Mouse (Mus musculus): Measurements from ENCODE around the gene Birc6.
"Not testable (repeated sequence)": the region's sequence is repeated elsewhere in the genome, so short reads cannot be mapped to it uniquely, and the experiment has no call there.

Birc6 gene

DNA sequence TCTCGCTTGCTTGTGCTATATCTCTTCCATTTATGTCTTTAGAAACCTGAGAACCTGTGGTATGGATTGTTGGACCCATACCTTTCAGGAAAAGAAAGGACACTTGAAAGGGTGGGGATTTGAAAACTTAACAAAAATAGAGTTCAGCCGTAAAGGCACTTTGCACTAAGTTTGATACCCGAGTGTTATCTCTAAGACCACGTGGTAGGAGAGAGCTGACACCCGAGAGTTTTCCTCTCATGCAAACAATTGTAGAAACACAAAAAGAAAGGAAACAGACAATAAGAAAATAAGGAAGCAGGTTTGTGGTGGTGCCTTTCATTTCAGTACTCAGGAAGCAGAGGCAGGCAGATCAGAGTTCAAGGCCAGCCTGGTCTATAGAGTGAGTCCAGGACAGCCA, 26.0 kb downstream of the Birc6 start:
- DNase-seq (ENCODE audit: extremely low read depth, insufficient read length, low spot score) = no peak

DNA sequence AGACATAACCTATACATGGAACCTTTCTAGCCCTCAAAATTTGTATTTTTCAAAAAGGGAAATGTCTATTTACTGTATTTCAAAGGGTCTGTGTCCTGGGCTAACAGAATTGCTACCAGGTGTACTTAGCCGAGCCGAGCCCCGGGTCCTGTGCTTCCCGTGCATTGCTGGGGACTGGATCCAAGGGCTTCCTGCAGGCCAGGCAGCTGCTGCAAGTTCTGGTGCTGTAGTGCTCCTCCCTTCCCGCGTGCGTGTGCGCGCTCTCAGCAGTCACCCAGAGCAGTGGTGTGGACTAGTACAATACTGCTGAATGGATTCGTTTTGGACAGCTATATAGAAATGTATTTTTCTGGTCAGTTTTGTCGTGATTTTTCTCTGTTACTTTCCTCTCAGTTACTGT, 31.8 kb downstream of the Birc6 start:
- DNase-seq (ENCODE audit: extremely low read depth, insufficient read length, low spot score) = peak; percentile 5

DNA sequence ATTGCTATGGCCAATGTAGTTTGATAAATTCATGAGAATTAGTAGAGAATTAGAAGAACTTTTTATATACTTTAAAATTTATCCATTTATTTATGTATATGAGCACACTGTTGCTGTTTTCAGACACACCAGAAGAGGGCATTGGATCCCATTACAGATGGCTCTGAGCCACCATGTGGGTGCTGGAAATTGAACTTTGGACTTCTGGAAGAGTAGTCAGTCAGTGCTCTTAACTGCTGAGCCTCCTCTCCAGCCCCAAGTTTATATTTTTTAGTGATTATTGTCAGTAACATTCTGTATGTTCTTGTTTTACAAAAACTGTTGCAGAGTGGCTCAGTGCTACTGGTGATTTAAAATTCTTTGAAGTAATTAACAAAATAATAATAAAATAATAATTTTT, 36.1 kb downstream of the Birc6 start:
- DNase-seq (ENCODE audit: extremely low read depth, insufficient read length, low spot score) = no peak

GRCm38 (mm10) chr17:74569219-74569618, 41.1 kb downstream of the Birc6 start:
- no peak for DNase-seq (ENCODE audit: extremely low read depth, insufficient read length, low spot score)

GRCm38 (mm10) chr17:74570585-74570984, 42.5 kb downstream of the Birc6 start:
- no peak for DNase-seq (ENCODE audit: extremely low read depth, insufficient read length, low spot score)

DNA sequence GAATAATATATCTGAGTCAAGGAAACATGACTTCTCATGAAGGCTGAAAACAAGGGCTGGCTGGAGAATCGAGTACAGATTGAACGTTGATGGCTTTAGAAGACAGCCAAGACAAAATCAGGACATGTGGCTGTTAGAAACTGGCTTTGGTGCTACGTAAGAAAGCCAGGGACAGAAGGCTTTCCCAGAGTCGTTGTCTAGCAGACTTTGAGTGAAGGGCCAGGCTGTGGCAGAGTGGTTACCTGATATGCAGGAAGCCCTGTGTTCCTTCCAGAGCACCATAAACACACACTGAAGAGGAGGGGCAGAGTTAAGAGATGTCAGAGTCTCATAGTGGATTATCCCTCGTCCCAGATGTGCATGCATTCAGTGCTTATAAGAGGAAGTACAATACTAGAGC, 49.1 kb downstream of the Birc6 start:
- no peak for DNase-seq (ENCODE audit: extremely low read depth, insufficient read length, low spot score)

GRCm38 (mm10) chr17:74579586-74579985, 51.5 kb downstream of the Birc6 start:
- no peak for DNase-seq (ENCODE audit: extremely low read depth, insufficient read length, low spot score)

DNA sequence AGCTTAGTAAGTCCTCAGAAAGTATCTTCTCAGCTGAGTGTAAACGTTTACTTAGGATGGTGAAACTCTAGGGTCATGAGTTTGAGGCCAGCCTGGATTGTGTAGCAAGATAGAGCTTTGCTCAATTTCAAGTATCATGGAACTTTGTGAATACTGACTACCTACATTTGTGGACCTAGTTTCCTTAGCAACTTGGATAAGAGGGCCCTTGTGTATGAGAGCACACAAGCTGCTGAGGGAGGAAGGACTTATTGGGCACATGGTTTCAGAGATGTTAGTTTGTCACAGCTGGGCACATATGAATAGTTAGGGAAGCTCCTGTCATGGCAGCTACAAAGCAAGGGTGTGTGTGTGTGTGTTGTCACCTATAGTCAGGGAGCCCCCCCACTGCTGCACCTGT, 52.6 kb downstream of the Birc6 start:
- no peak for DNase-seq (ENCODE audit: extremely low read depth, insufficient read length, low spot score)

GRCm38 (mm10) chr17:74586768-74587167, 58.7 kb downstream of the Birc6 start:
- DNase-seq (ENCODE audit: extremely low read depth, insufficient read length, low spot score) = no peak

DNA sequence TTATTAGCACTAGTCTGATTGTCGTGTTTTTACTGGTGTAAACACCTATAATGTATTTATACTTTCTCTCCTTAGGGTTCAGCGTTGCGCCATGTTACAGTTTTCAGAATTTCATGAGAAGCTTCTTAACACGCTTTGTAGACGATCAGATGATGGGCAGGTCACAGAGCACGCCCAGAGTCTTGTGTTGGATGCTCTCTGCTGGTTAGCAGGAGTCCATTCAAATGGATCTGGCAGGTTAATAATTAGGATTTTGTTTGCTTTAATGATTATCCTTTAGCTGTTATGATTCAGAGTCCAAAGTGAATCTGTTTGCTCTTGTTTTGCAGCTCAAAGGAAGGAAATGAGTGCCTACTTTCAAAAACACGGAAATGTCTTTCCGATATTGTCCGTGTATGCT, 70.8 kb downstream of the Birc6 start:
- DNase-seq (ENCODE audit: extremely low read depth, insufficient read length, low spot score) = no peak

GRCm38 (mm10) chr17:74599396-74599795, 71.3 kb downstream of the Birc6 start:
- no peak for DNase-seq (ENCODE audit: extremely low read depth, insufficient read length, low spot score)

DNA sequence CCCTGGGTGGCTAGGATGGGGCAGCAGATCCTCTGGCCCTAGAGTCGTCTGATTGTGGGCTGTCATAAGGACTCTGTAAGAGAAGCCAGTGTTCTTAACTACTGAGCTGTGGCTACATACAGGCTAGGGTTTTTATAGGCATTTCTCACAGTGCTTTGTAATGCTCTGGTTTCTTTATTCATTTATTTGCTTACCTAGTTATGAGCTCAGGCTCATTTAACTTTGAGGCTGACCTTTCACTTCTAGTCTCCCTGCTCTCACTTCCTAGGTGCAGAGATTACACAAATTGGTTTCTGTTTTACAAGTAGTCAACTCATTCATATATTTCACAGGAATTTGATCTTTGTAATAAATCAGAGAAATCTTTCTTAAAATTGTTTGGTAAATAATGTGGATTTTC, 73.1 kb downstream of the Birc6 start:
- DNase-seq (ENCODE audit: extremely low read depth, insufficient read length, low spot score) = no peak

- peak; percentile 42 for DNase-seq (ENCODE audit: extremely low read depth, insufficient read length, low spot score)
Observed at GRCm38 (mm10) chr17:74630798-74631197, 102.7 kb downstream of the Birc6 start.

DNA sequence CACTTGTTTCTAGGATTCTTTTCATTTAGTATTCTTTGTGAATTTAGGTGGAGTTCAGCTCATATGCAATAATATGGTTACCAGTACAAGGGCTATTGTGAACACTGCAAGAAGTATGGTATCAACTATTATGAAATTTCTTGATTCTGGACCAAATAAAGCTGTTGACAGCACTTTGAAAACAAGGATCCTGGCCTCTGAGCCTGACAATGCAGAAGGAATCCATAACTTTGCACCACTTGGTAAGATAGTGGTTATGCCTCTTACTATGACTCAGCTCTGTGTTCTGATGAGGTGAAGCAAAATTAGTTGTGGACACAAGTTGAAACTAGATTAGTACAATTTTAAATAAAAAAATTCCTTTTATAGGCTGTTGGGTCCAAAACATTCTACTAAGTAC, 114.3 kb downstream of the Birc6 start:
- DNase-seq (ENCODE audit: extremely low read depth, insufficient read length, low spot score) = no peak

- no peak for DNase-seq (ENCODE audit: extremely low read depth, insufficient read length, low spot score)
Observed at GRCm38 (mm10) chr17:74658362-74658761, 130.3 kb downstream of the Birc6 start.

DNA sequence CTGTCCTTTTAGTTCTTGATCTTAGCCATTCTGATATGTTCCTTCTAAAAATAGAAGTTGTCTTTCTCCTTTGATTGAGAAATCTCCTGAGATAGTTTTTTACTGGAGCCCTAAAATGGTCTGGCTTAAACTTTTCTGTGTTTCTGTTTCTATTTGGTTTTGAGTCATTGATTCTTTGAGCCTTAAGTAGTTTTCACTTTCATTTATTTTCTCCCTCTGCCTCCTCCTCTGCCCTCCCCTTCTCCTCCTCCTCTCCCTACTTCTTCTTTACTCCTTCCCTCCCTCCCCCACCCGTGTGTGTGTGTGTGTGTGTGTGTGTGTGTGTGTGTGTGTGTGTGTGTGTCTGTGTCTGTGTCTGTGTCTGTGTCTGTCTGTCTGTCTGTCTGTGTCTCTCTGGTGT, 139.9 kb downstream of the Birc6 start:
- DNase-seq (ENCODE audit: extremely low read depth, insufficient read length, low spot score) = no peak

- peak; percentile 13 for DNase-seq (ENCODE audit: extremely low read depth, insufficient read length, low spot score)
Observed at GRCm38 (mm10) chr17:74670031-74670430, 141.9 kb downstream of the Birc6 start.

GRCm38 (mm10) chr17:74672446-74672845, 144.4 kb downstream of the Birc6 start:
- DNase-seq (ENCODE audit: extremely low read depth, insufficient read length, low spot score) = no peak

DNA sequence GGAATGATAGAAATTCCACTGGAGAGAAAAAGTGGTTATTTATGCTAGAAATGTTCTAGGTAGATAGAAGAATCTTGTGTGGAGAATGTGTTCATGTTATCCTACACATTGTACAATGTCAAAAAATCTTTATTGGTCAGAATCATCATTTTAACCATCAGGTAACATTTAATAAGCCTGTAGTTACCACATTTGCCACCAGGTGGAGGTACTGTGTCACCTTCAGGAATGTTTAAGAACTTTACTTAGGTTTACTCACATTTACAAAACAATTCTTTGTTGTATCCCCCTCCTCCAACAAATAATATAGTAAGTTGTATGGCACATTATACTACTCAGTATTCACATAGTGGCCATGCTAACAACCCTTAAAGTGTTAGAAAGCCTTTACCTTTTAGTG, 145.2 kb downstream of the Birc6 start:
- no peak for DNase-seq (ENCODE audit: extremely low read depth, insufficient read length, low spot score)

DNA sequence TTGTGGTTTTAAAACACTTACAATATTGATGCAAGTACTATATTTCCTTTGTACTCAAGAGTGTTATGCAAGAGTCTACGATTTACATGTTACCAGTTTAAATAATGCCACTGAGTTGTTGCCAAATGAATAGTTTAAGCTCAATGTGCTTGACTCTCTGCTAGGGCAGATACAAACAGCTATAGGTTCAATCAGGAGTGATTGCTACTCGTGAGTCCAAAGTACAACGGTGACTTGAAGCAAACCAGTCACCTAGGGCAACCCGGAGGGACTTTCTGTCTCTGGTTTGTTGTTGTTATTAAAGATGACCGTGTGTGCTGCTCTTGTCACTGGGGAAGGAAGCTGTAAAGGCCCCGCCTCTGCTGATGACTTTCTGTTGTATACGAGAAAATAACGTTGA, 150.0 kb downstream of the Birc6 start:
- DNase-seq (ENCODE audit: extremely low read depth, insufficient read length, low spot score) = no peak

DNA sequence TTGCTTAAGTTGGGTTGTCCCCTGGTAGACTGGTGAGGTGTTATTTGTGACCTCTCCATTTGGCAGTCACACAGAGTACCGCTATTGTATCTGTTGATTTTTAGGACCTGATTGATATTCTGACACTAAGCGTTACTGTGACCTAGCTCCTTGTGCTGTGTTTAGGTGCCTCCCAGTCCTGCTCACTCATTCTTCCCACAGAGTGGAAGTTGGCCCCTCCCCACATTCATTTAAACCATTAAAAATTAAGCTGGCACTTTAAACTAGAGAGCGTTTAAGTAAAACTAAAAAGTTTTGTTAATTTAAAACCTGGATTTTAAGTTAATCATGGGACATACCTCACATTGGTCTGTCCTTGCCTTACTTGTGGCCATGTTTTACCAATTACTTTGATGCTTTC, 156.8 kb downstream of the Birc6 start:
- no peak for DNase-seq (ENCODE audit: extremely low read depth, insufficient read length, low spot score)

DNA sequence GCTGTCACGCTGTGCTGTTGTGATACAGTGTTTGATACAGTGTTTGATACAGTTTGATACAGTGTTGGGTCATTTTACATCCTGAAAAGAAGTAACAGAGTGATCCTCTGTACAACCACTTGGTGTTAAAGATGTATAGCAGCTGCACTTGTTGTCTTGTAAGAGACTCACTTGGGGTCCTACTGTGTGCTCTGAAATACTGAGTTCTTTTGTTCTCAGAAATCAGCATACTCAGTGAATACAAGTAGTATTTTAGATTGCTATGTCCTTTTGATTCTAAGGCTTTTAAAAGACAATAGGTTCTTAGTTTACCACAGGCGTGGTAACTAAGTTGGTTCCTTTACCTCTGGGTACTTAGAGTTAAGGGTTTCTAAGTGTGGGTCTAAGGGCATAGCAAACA, 160.5 kb downstream of the Birc6 start:
- no peak for DNase-seq (ENCODE audit: extremely low read depth, insufficient read length, low spot score)

DNA sequence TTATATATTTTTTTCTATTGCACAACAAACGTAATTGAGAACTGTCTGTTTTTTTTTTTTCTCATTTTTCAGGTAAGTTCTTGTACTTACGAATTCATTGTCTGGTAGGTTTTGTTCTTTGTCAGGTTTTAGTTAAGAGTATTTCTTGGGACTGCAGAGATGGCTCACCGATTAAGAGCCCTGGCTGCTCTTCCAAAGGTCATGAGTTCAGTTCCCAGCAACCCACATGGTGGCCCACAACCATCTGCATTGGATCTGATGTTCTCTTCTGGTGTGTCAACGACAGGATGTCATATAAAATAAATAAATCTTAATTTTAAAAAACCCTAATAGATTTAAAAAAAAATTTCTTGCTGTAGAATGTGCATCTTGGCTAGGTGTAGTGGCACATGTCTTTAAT, 161.3 kb downstream of the Birc6 start:
- no peak for DNase-seq (ENCODE audit: extremely low read depth, insufficient read length, low spot score)

GRCm38 (mm10) chr17:74701661-74702060, 173.6 kb downstream of the Birc6 start:
- DNase-seq (ENCODE audit: extremely low read depth, insufficient read length, low spot score) = not testable (repeated sequence)

Measured in 3134 (cell line).